Mouse (Mus musculus) thymus, adult 2 months (tissue): ENCODE measurements around the gene Disp3. TPM values are rescaled to one million over a fixed set of nuclear protein-coding genes. Genes with fewer than 3 reads are reported as not detected.

Source experiments
- DNase-seq: peaks from one replicate; pipeline ENCODE4 v3.0.0; 2021
- H3K27ac ChIP-seq: fragments of 200-500 bp; 2 replicates; pipeline ENCODE4 v1.5.1; 2012; ENCODE audit warnings: low read length, control low read depth; ENCODE audit not compliant: control insufficient read depth, insufficient read depth
- H3K27me3 ChIP-seq: fragments of 200-500 bp; 2 replicates; pipeline ENCODE4 v1.6.1; 2012; ENCODE audit warnings: mild to moderate bottlenecking, low read length, moderate library complexity, mixed read lengths; ENCODE audit not compliant: control insufficient read depth, insufficient read depth
- H3K36me3 ChIP-seq: fragments of 200-500 bp; 2 replicates; pipeline ENCODE4 v1.6.1; 2012; ENCODE audit warnings: mild to moderate bottlenecking, low read length, moderate library complexity; ENCODE audit not compliant: control insufficient read depth, insufficient read depth
- H3K4me1 ChIP-seq: fragments of 200-500 bp; replicated peaks from 2 replicates; pipeline ENCODE4 v1.6.1; 2012; ENCODE audit warnings: low read length; ENCODE audit not compliant: control insufficient read depth, insufficient read depth
- H3K4me3 ChIP-seq: fragments of 200-500 bp; 2 replicates; pipeline ENCODE4 v1.5.1; 2012; ENCODE audit warnings: mild to moderate bottlenecking, low read length, control low read depth, moderate library complexity; ENCODE audit not compliant: control insufficient read depth, insufficient read depth
- CTCF ChIP-seq: fragments of 200-500 bp; IDR thresholded peaks from 2 replicates; pipeline ENCODE4 v1.5.1; 2012; ENCODE audit warnings: mild to moderate bottlenecking, control low read depth, low read length, moderate library complexity, borderline replicate concordance; ENCODE audit not compliant: control insufficient read depth, poor library complexity, insufficient read depth; ENCODE audit errors: extremely low read depth
- POLR2A ChIP-seq: fragments of 200-500 bp; IDR thresholded peaks from 2 replicates; pipeline ENCODE4 v1.6.1; 2012; ENCODE audit warnings: mild to moderate bottlenecking, low read length, control low read depth, moderate library complexity; ENCODE audit not compliant: control insufficient read depth, poor library complexity, insufficient read depth; ENCODE audit errors: extremely low read depth
- WGBS: fragments of 180-500 bp; shearing (Covaris S2); methylation state at CpG from one replicate; pipeline ENCODE4 v1.1.7; 2018; 5-methylcytosine and 5-hydroxymethylcytosine counted together
- polyA plus RNA-seq: library from polyadenylated mRNA; depleted of rRNA; stranded (reverse); fragments of >200 nt; gene quantifications from 2 replicates; pipeline ENCODE4 v1.2.3, GENCODE M21; 2012

Disp3 gene
- polyA plus RNA-seq, 1 experiment: 0.26 TPM

GRCm38 (mm10) chr4:148232615-148233014 lies 55.1 kb downstream of the Disp3 start:
- Histone ChIP-seq H3K27ac (no peak overlapping the region), H3K27me3 (no peaks in the 10 kb centered on the region), H3K4me3 (no peak overlapping the region), H3K36me3 (no peaks in the 10 kb centered on the region), H3K4me1 (no peaks in the 10 kb centered on the region)
- WGBS: 74% methylated on average over 10 of the region's 10 CpGs
- no peak for DNase-seq
- TF ChIP-seq CTCF (no peak), POLR2A (no peak)

- 79% methylated on average over 4 of the region's 4 CpGs for WGBS
- H3K27ac ChIP-seq: no peak overlapping the region
- no peaks in the 10 kb centered on the region for H3K4me1 ChIP-seq
- no peak for DNase-seq
- no peak for TF ChIP-seq CTCF
- no peak for TF ChIP-seq POLR2A
- H3K4me3 ChIP-seq: no peak overlapping the region
- H3K27me3 ChIP-seq: no peaks in the 10 kb centered on the region
- no peaks in the 10 kb centered on the region for H3K36me3 ChIP-seq
These were observed 55.6 kb downstream of the Disp3 start for GRCm38 (mm10) chr4:148232124-148232523.

DNA sequence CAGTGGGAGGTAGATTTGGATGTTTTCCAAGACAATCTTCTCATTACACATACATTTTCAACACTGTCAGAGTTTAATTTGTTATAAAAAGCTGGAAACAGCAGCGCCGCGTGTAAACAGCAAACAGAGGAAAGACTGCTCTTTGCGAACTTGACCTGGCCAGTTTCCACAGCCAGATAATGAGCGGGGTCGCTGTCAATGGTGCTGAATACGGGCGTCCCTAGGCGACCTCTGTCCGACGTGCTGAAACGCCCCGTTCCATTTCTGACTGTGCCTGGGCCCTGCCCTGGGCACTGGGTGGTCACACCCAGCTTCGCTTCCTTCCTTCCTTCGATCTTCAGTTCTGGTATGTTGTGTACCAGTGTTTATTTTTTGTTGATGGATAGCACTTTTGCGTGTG lies 58.1 kb downstream of the Disp3 start:
- Histone ChIP-seq H3K4me3 (no peak overlapping the region), H3K27me3 (no peaks in the 10 kb centered on the region), H3K4me1 (no peaks in the 10 kb centered on the region), H3K36me3 (no peaks in the 10 kb centered on the region), H3K27ac (no peak overlapping the region)
- no peak for TF ChIP-seq POLR2A
- no peak for TF ChIP-seq CTCF
- WGBS: 9% methylated on average over 16 of the region's 16 CpGs
- DNase-seq: peak; percentile 7

- Histone ChIP-seq H3K27me3 (no peaks in the 10 kb centered on the region), H3K4me1 (no peaks in the 10 kb centered on the region), H3K36me3 (no peaks in the 10 kb centered on the region), H3K4me3 (no peak overlapping the region), H3K27ac (no peak overlapping the region)
- DNase-seq: no peak
- 52% methylated on average over 10 of the region's 10 CpGs for WGBS
- TF ChIP-seq POLR2A: no peak
- TF ChIP-seq CTCF: no peak
These were observed 64.8 kb downstream of the Disp3 start for GRCm38 (mm10) chr4:148222983-148223382.

DNA sequence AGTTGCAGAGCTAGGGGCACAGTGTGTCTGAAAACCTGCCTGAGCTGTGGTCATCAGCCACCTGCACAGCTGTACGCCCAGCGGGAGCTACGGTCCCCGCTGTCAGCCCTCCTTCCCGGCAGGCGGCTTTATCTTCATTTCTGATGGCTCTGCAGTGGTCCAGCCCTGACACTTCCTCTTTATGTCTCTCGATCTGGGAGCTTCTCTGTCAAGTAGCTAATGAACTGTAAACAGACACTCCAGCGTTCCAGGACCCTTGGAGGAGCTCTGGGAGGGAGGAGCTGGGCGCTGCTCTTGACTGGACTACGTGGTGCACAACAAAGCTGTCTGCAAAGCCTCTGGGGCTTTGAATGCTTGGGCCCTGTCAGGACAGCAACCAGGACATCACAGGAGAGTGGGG lies 67.1 kb downstream of the Disp3 start:
- H3K36me3 ChIP-seq: no peaks in the 10 kb centered on the region
- no peaks in the 10 kb centered on the region for H3K4me1 ChIP-seq
- DNase-seq: no peak
- TF ChIP-seq CTCF (no peak), POLR2A (no peak)
- no peaks in the 10 kb centered on the region for H3K27me3 ChIP-seq
- 17% methylated on average over 10 of the region's 10 CpGs for WGBS
- no peak overlapping the region for H3K27ac ChIP-seq
- H3K4me3 ChIP-seq: no peak overlapping the region

GRCm38 (mm10) chr4:148218238-148218637 lies 69.5 kb downstream of the Disp3 start:
- Histone ChIP-seq H3K27ac (no peak overlapping the region), H3K4me3 (no peak overlapping the region), H3K36me3 (no peaks in the 10 kb centered on the region), H3K4me1 (no peaks in the 10 kb centered on the region), H3K27me3 (no peaks in the 10 kb centered on the region)
- TF ChIP-seq CTCF: no peak
- TF ChIP-seq POLR2A: no peak
- WGBS: 15% methylated on average over 10 of the region's 10 CpGs
- DNase-seq: no peak

- no peak for TF ChIP-seq CTCF
- TF ChIP-seq POLR2A: no peak
- Histone ChIP-seq H3K4me1 (no peaks in the 10 kb centered on the region), H3K27me3 (no peaks in the 10 kb centered on the region), H3K4me3 (no peak overlapping the region), H3K27ac (no peak overlapping the region), H3K36me3 (no peaks in the 10 kb centered on the region)
- DNase-seq: no peak
- 60% methylated on average over 11 of the region's 11 CpGs for WGBS
These were observed 72.4 kb downstream of the Disp3 start for GRCm38 (mm10) chr4:148215264-148215900.
